Mouse (Mus musculus) Muller cell, postnatal 12 days (primary cell): ENCODE measurements at regions not wholly inside any gene's neighbourhood (a gene's known extent, or its start where the extent isn't known, plus 50 kb on each side); places are given as distances from the start of the nearest gene placed in this dataset.
A peak's percentile ranks its signal among the peaks of the same experiment; 100 is the strongest.

Source experiments
- DNase-seq: peaks from one replicate; pipeline ENCODE4 v3.0.0-alpha.2; 2015; ENCODE audit errors: inconsistent ontology term

GRCm38 (mm10) chrX:23136710-23137109 is 228.2 kb downstream of the Klhl13 start:
- peak; percentile 5 for DNase-seq

GRCm38 (mm10) chrX:23095867-23096266 is 269.0 kb downstream of the Klhl13 start:
- no peak for DNase-seq

GRCm38 (mm10) chrX:23092774-23093173 is 272.1 kb downstream of the Klhl13 start:
- DNase-seq, result no peak

GRCm38 (mm10) chrX:23066432-23066831 is 298.4 kb downstream of the Klhl13 start:
- no peak for DNase-seq

GRCm38 (mm10) chrX:23027622-23028021 is 337.3 kb downstream of the Klhl13 start:
- DNase-seq, result peak; percentile 68

GRCm38 (mm10) chrX:23015562-23015961 is 349.3 kb downstream of the Klhl13 start:
- DNase-seq, result peak; percentile 28

- DNase-seq, result no peak
Measured at GRCm38 (mm10) chrX:23015118-23015517, 349.8 kb downstream of the Klhl13 start.
